Mouse (Mus musculus) megakaryocyte, embryonic 14.5 days (primary cell): ENCODE measurements around the gene Msgn1. TPM values are rescaled to one million over a fixed set of nuclear protein-coding genes. Genes with fewer than 3 reads are reported as not detected.

Experiments used
- H3K27me3 ChIP-seq: replicated peaks from 2 replicates; pipeline ENCODE3; 2012; ENCODE audit warnings: inconsistent platforms
- H3K36me3 ChIP-seq: replicated peaks from 2 replicates; pipeline ENCODE3; 2012; ENCODE audit warnings: low read length, inconsistent platforms, mixed read lengths
- H3K4me1 ChIP-seq: 2 replicates; pipeline ENCODE4 v1.6.1; 2012; ENCODE audit warnings: inconsistent platforms
- H3K4me3 ChIP-seq: replicated peaks from 2 replicates; pipeline ENCODE3; 2012; ENCODE audit warnings: moderate library complexity, mild to moderate bottlenecking, inconsistent platforms
- H3K9me3 ChIP-seq: 2 replicates; pipeline ENCODE4 v1.6.1; 2012; ENCODE audit warnings: inconsistent platforms
- FLI1 ChIP-seq: IDR thresholded peaks from 2 replicates; pipeline ENCODE4 v1.6.1; 2012; ENCODE audit warnings: low read length, inconsistent platforms, mixed read lengths
- GATA1 ChIP-seq: IDR thresholded peaks from 3 replicates; pipeline ENCODE4 v1.6.1; 2012; ENCODE audit warnings: mixed read lengths, low read length, inconsistent platforms, borderline replicate concordance
- polyA plus RNA-seq: library from polyadenylated mRNA; stranded (reverse); fragments of >175 nt; gene quantifications from 2 replicates; pipeline ENCODE4 v1.2.3, GENCODE M21; 2012; ENCODE audit warnings: low replicate concordance; ENCODE audit not compliant: insufficient read depth

Msgn1 gene
- not detected in 2 replicates for polyA plus RNA-seq

GRCm38 (mm10) chr12:11208872-11209271 is at the start of gene Msgn1:
Msgn1 (minus strand) TSS chr12:11208972.
- H3K4me3 ChIP-seq: no peak within 1 kb of the TSS
- peaks cover 12% of the 10 kb centered on the region for H3K27me3 ChIP-seq
- no peak for TF ChIP-seq FLI1
- no peaks in the 10 kb centered on the region for H3K9me3 ChIP-seq
- H3K36me3 ChIP-seq: no peaks in the 10 kb centered on the region
- H3K4me1 ChIP-seq: no peaks in the 10 kb centered on the region

GRCm38 (mm10) chr12:11250322-11250721 is 41.5 kb upstream of the Msgn1 start:
- TF ChIP-seq FLI1 (no peak), GATA1 (no peak)
- Histone ChIP-seq H3K27me3 (no peaks in the 10 kb centered on the region), H3K9me3 (no peaks in the 10 kb centered on the region), H3K4me1 (no peaks in the 10 kb centered on the region), H3K36me3 (peaks cover 60% of the 10 kb centered on the region), H3K4me3 (no peak overlapping the region)

- TF ChIP-seq GATA1: no peak
- TF ChIP-seq FLI1: no peak
- Histone ChIP-seq H3K4me1 (no peaks in the 10 kb centered on the region), H3K9me3 (no peaks in the 10 kb centered on the region), H3K36me3 (peaks cover 62% of the 10 kb centered on the region), H3K27me3 (no peaks in the 10 kb centered on the region), H3K4me3 (no peak overlapping the region)
Observed at GRCm38 (mm10) chr12:11247460-11247859, 38.7 kb upstream of the Msgn1 start.

- H3K36me3 ChIP-seq: peaks cover 7% of the 10 kb centered on the region
- H3K9me3 ChIP-seq: no peaks in the 10 kb centered on the region
- H3K27me3 ChIP-seq: no peaks in the 10 kb centered on the region
- TF ChIP-seq GATA1: no peak
- no peak for TF ChIP-seq FLI1
- H3K4me3 ChIP-seq: no peak overlapping the region
- no peaks in the 10 kb centered on the region for H3K4me1 ChIP-seq
Observed at GRCm38 (mm10) chr12:11235996-11236395, 27.2 kb upstream of the Msgn1 start.

GRCm38 (mm10) chr12:11230267-11230666 is 21.5 kb upstream of the Msgn1 start:
- no peak overlapping the region for H3K4me3 ChIP-seq
- TF ChIP-seq GATA1 (no peak), FLI1 (no peak)
- no peaks in the 10 kb centered on the region for H3K9me3 ChIP-seq
- H3K36me3 ChIP-seq: no peaks in the 10 kb centered on the region
- peaks cover 9% of the 10 kb centered on the region for H3K4me1 ChIP-seq
- H3K27me3 ChIP-seq: no peaks in the 10 kb centered on the region

GRCm38 (mm10) chr12:11226529-11227268 is 17.9 kb upstream of the Msgn1 start:
- TF ChIP-seq FLI1 (no peak), GATA1 (no peak)
- no peak overlapping the region for H3K4me3 ChIP-seq
- H3K36me3 ChIP-seq: no peaks in the 10 kb centered on the region
- H3K9me3 ChIP-seq: no peaks in the 10 kb centered on the region
- H3K4me1 ChIP-seq: peaks cover 14% of the 10 kb centered on the region
- H3K27me3 ChIP-seq: peaks cover 3% of the 10 kb centered on the region

GRCm38 (mm10) chr12:11226123-11226522 is 17.4 kb upstream of the Msgn1 start:
- Histone ChIP-seq H3K4me3 (no peak overlapping the region), H3K36me3 (no peaks in the 10 kb centered on the region), H3K4me1 (peaks cover 14% of the 10 kb centered on the region), H3K9me3 (no peaks in the 10 kb centered on the region), H3K27me3 (peaks cover 3% of the 10 kb centered on the region)
- TF ChIP-seq FLI1 (no peak), GATA1 (no peak)

- TF ChIP-seq GATA1: no peak
- no peak for TF ChIP-seq FLI1
- H3K9me3 ChIP-seq: no peaks in the 10 kb centered on the region
- H3K36me3 ChIP-seq: no peaks in the 10 kb centered on the region
- H3K4me3 ChIP-seq: no peak overlapping the region
- peaks cover 3% of the 10 kb centered on the region for H3K27me3 ChIP-seq
- H3K4me1 ChIP-seq: peaks cover 5% of the 10 kb centered on the region; the same call in 1 of the 2 replicates
Observed at GRCm38 (mm10) chr12:11224722-11225121, 15.9 kb upstream of the Msgn1 start.

GRCm38 (mm10) chr12:11223090-11223489 is 14.3 kb upstream of the Msgn1 start:
- Histone ChIP-seq H3K4me1 (peaks cover 5% of the 10 kb centered on the region; the same call in 1 of the 2 replicates), H3K4me3 (no peak overlapping the region), H3K27me3 (peaks cover 3% of the 10 kb centered on the region), H3K36me3 (no peaks in the 10 kb centered on the region), H3K9me3 (no peaks in the 10 kb centered on the region)
- TF ChIP-seq FLI1 (no peak), GATA1 (no peak)

- no peak overlapping the region for H3K4me3 ChIP-seq
- peaks cover 3% of the 10 kb centered on the region for H3K27me3 ChIP-seq
- no peaks in the 10 kb centered on the region for H3K9me3 ChIP-seq
- TF ChIP-seq FLI1 (no peak), GATA1 (no peak)
- H3K36me3 ChIP-seq: no peaks in the 10 kb centered on the region
- H3K4me1 ChIP-seq: peaks cover 5% of the 10 kb centered on the region; the same call in 1 of the 2 replicates
Observed at GRCm38 (mm10) chr12:11222566-11222965, 13.8 kb upstream of the Msgn1 start.
